Mouse (Mus musculus): ENCODE results near the gene Gabpa. TPM values are rescaled to one million over a fixed set of nuclear protein-coding genes. Genes with fewer than 3 reads are reported as not detected.

Gabpa gene
- polyA plus RNA-seq, 1 experiment, result 68.9 TPM

DNA sequence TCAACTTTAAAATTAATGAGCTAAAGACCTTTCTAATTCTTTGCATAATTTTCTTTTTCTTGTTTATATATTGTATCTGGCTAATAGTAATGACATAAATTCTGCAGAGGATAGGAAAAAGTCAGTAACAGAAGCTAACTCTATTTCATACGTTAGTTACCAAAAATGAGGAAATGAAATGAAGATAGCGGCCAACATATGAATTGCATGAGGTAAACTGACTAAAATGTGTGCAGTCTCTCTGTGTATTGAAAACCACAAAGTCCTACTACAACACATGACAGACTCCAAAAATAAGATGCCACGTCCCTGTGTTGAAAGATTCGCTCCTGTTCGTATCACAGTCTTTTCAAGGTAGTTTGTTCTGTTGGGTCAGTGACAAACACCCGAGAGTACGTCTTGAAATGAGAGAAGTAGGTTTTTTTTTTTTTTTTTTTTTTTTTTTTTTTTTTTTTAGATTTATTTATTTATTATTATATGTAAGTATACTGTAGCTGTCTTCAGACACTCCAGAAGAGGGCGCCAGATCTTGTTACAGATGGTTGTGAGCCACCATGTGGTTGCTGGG lies 47.1 kb downstream of the Gabpa start:
- H3K4me1 ChIP-seq (ENCODE audit: control insufficient read depth, insufficient read depth, insufficient read length, low read length), result no peaks in the 10 kb centered on the region
- no peak overlapping the region for H3K27ac ChIP-seq (replicated peaks; ENCODE audit: low read depth, low read length)
- H3K4me3 ChIP-seq (ENCODE audit: insufficient read depth, low read depth, low read length), result no peak overlapping the region

- no peak overlapping the region for H3K27ac ChIP-seq (replicated peaks; ENCODE audit: low read depth, low read length)
- no peaks in the 10 kb centered on the region for H3K4me1 ChIP-seq (ENCODE audit: control insufficient read depth, insufficient read depth, insufficient read length, low read length)
- no peak overlapping the region for H3K4me3 ChIP-seq (ENCODE audit: insufficient read depth, low read depth, low read length)
These were observed 49.8 kb downstream of the Gabpa start for GRCm38 (mm10) chr16:84884572-84884971.

DNA sequence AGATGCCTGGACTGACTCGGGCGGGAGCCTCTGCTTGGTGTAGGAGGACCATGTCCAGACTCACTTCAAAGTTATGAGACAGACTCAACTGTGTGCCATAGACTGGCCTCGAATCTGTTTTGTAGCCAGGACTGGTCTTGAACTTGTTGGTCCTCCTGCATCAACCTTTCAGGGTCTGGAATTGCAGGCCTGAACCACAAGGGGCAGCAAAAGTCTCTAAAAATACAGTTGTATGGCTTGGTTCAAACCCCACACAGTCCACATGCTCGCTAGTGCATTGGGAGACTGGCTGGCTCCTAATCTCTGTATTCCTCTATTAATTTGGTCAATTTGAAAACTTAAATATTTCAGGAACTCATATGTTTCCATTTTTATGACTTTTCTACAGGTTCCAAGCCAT lies 68.3 kb downstream of the Gabpa start:
- Histone ChIP-seq H3K4me1 (ENCODE audit: control insufficient read depth, insufficient read depth, insufficient read length, low read length) (no peaks in the 10 kb centered on the region), H3K4me3 (ENCODE audit: insufficient read depth, low read depth, low read length) (no peak overlapping the region), H3K27ac (replicated peaks; ENCODE audit: low read depth, low read length) (no peak overlapping the region)

DNA sequence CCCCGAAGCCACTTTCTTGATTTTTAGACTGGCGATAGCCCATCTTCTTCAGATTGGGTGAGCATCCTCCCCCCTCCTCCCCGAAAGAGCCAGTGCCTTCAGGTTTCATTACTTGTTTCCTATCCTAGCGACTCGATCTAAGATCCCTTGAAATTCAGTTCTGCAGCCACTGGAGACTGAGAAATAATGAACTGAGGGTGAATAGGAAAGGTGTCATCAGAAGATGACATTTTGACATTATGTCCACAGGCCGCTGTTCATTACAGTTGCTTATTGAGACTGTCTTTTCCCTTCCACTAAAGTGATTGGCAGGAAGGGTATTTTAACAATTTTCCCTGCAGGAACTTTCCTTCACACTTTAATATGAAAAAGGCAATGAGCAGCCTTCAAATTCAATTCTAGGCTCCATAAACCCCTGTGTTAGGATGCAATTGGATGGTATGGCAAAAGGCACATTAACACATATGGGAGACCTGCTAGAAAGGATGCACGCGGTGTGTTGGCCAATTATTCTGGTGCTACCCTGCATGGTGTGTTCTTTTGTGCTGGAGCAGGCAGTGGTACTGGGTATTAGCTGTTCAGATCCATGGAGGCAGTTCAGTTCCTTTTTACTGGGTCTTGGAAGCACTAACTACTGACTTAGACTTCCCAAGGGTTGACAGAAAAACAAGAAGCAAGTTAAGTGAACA lies 76.9 kb downstream of the Gabpa start:
- no peak overlapping the region for H3K27ac ChIP-seq (replicated peaks; ENCODE audit: low read depth, low read length)
- no peak overlapping the region for H3K4me3 ChIP-seq (ENCODE audit: insufficient read depth, low read depth, low read length)

More for the DNA sequence above, 76.9 kb downstream of the Gabpa start:
- H3K4me1 ChIP-seq (ENCODE audit: control insufficient read depth, insufficient read depth, insufficient read length, low read length), result no peaks in the 10 kb centered on the region

Other genes with a start within 250 kb of the Gabpa start
- 79.8 and 83.8 TPM in 2 replicates for gene Mrpl39, start 99.2 kb upstream of the Gabpa start, polyA plus RNA-seq (2012; ENCODE audit: insufficient read depth, insufficient read length, missing spikeins)
- 26.8 and 36.1 TPM in 2 replicates for gene Jam2, start 60.8 kb upstream of the Gabpa start, polyA plus RNA-seq (2012; ENCODE audit: insufficient read depth, insufficient read length, missing spikeins)
- gene Atp5j, start 700 bp downstream of the Gabpa start, polyA plus RNA-seq (2012; ENCODE audit: insufficient read depth, insufficient read length, missing spikeins), result 659 and 718 TPM in 2 replicates